Mouse (Mus musculus) MN1 (cell line): ENCODE results near the gene Prdm1.

Experiments used
- DNase-seq: peaks from one replicate; pipeline ENCODE4 v3.0.0-alpha.2; 2016; ENCODE audit warnings: low spot score

Gene Prdm1

DNA sequence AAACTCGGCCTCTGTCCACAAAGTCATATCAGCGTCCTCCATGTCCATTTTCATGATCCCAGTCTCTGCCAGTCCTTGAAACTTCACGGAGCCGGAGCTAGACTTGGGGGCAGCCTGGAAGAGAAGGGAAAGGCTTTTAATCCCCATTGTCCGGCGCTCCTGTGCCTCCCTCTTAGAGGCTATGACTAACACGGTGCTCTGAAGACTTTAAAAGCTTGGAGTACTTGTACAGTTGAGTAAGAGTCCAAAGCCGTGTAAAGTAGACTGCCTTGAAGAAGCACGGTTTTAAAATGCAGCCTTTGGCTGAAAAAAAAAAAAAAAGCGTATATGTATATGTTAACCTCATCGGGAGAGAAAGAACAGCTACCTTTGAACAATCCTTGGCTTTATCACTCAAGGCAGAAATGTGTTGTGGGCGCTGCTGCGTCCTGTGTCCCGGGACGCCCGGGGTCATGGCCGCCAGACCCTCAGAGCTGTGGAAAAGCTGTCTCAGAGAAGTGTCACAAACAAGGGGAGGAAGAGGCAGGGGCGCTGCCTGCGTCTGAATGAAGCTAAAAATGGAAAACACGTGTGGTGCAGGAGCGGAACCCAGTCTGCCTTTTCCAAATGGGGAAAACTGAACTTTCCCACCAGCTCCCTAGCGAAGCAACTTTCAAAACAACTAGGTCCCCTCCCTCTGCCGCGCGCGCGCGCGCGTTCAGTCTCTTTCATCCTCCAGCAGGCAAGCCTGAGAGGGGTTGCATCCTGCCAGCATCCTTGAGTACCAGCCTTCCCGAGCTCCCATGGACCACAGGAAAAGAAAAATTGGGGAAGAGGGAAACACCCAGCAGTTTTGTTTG, 71.3 kb downstream of the Prdm1 start:
- DNase-seq: no peak

DNA sequence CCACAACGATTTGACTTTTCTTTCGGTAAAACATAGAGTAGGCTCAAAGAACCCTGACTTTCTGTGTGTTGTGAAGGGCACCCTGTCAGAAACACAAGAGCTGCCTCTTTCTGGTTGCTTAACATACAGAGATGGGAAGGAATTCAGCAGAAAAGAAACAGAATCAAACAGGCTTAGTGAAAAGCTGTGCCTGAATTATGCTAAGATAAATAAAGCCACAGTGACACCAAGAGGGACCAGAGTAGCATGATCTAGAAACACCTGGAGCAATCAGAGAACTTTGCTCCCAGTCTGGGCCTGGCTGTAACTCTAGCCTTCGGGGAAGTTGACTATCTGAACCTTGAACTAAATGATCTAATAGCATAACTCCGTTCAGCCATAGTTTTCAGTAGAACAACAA, 73.5 kb downstream of the Prdm1 start:
- DNase-seq: no peak

GRCm38 (mm10) chr10:44454111-44454510, 74.2 kb downstream of the Prdm1 start:
- no peak for DNase-seq

DNA sequence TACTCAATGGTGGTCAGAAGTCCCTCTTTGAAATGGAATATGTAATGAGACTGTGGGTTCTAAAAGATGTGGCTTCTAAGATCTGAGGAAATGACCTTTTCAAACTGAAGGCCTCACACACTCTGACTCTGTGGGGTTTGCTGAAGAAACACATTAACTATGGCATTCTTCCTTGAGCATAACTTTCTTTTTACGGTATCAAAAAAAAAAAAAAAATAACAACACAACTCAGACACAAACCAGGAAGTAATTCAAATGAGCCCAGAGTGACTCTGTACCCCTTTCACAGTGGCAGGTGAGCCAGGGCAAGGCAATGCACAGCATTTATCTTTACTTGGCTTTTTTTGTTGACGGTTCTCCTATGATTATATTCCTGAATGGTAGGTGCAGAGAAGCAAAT, 77.5 kb downstream of the Prdm1 start:
- no peak for DNase-seq

DNA sequence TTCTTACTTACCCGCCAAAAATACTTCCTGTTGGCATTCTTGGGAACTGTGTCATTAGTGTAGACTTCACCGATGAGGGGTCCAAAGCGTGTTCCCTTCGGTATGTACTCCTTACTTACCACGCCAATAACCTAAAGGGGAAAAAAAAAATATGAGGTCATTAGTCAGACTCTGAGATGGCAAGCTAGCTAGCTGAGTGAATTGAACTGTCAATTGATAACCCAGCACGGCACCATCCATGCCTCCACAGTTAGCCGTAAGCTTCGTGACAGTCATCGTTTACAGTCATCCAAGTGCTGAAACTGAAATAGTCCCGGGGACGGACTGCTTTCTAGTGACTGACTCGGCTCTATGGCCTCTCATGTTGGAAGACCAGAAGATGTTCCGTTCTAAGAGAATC, 78.2 kb downstream of the Prdm1 start:
- DNase-seq: no peak

GRCm38 (mm10) chr10:44449666-44450065, 78.6 kb downstream of the Prdm1 start:
- DNase-seq: no peak

DNA sequence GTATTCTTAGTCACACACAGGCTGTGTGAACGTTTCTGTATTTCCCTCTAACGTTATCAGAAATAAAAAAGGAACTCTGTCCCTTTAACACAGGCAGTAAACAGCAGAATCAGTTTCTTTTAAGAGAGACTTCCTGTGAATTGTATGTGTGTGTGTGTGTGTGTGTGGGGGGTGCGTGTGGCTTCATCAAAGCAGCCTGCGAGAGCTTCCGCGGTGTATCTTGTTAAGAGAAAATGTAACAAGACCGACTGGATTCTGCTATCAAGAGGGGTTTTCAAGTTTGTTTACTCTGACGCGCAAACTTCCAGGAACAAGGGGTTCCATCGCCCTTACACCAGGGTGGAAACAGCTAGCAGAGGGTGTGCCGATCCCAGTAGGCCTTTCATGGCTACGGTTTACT, 80.1 kb downstream of the Prdm1 start:
- DNase-seq: no peak

GRCm38 (mm10) chr10:44447406-44448139, 80.7 kb downstream of the Prdm1 start:
- DNase-seq: no peak

DNA sequence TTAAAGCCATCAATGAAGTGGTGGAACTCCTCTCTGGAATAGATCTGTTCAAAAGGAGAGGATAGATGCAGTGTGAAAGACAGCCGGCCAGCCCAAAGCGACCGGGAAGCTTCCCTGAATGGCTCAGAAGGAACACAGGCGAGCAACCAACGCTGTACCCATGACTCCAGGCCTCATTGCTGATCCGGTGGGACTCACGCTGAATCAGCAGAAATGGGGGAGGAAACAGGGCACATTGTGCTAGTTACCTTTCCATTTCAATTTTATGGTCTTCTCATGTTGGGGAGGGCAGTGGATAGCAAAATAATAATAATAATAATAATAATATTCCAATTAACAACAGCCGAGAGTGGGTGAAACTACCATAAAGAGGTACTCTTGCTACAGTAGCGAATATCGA, 81.3 kb downstream of the Prdm1 start:
- no peak for DNase-seq

DNA sequence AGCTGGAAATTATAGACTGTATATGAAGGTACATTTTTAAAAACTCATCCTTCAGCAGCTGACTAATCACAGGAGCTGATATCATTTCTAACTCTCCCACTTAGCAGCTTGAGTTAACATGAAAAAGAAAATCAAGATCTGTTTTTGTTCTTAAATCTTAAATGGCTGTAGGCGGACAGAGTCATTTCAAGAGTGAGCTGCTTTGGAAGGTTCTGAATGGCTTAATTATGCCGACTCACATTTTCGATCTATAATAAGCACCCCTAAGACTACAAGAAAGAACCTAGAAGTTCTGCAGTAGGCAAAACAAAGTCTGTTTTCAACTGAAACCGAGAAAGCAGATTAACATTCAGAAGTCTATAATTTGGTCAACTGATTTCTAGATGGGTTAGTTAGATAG, 83.9 kb downstream of the Prdm1 start:
- no peak for DNase-seq

- no peak for DNase-seq
Measured at GRCm38 (mm10) chr10:44443696-44444095, 84.6 kb downstream of the Prdm1 start.

DNA sequence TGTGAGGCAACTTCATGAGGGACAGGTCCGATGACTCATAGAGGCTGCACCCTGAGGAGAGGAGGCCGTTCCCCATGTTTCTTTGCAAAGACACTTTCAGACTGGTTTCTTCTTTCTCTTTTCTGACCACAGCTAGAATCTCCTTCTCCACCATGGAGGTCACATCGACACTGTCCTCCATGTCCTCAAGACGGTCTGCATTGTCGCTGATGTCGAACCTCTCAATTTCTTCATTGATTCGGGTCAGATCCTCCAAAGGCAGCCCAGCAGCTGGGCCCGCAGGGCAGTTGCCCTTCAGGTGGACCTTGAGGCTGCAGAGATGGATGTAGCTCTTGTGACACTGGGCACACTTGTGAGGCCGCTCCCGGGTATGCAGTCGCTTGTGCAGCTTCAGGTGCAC, 88.6 kb downstream of the Prdm1 start:
- DNase-seq: no peak

- DNase-seq: no peak
Measured at GRCm38 (mm10) chr10:44437614-44438013, 90.7 kb downstream of the Prdm1 start.

DNA sequence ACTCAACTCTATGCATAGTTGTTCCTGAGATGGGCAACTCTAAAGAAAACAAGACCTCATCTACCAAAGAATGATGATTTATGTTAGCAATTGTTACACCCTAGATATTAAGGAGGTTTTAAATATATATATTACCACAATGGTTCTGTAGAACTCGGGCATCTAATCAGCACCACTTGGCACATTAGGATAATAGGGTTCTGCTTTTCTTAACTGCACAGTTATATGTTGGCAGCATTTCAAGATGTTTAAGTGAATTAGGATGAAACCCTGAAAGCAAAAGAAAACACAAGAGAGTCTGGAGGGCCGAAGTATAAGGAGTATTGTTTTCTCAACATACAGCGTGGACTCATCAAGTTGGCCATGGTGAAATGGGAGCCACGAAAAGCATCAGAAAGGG, 92.3 kb downstream of the Prdm1 start:
- DNase-seq: no peak

DNA sequence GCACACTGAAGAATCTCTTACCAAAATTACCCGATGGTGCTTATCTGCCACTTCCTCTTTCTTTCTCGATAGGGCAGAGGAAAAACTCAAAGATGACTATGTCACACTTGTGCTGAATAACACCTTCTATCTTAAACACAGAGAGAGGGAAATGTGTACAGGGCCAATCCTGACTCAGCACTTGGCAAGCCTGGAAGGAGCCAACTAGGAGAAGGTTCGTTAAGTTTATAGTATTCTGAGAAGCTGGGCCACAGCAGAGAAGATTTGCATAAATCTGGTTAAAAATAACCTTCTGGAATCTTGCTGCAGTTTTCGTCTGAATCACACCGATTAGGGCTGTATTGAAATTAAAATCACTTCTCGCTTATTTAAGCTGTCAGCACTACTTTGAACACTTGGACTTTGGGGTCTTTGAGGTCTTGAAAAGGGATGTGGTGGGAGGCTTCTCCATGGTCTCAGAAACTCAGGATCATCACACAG, 93.6 kb downstream of the Prdm1 start:
- DNase-seq: no peak

GRCm38 (mm10) chr10:44432235-44432634, 96.1 kb downstream of the Prdm1 start:
- no peak for DNase-seq

- no peak for DNase-seq
Measured at GRCm38 (mm10) chr10:44431689-44432088, 96.6 kb downstream of the Prdm1 start.

DNA sequence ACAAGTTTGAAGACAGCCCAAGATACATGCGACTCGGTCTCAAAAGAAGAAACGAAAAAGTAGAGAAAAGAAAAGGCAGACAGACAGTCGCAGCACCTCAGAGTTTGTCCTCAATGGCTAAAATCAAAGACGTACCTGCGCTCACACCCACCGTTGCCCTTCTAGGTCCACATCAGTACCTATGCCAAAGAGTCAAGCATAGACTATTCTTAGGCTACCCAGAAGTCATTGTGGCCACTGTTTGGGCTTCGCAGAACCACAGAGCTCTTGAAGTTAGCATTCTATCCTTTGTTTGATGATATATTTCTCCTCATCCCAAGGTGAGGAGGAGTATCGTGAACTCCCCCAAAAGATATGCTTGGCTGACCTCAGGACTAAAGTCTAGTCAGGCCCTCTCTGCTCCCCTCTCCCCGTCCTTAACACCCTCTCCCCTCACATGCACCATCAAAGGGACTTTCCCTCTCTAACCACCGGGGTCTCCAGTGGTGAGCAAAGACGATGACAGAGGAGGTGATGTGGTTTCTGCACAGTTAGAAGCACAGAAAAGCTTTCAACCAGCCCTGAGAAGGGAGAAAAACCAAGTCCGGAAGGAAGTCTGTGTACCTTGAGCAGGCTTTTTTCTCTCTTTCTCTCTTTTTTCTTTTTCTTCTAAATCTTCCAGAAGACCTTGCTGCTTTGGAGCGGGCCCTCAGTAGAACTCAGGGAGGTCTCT, 99.0 kb downstream of the Prdm1 start:
- no peak for DNase-seq

GRCm38 (mm10) chr10:44427891-44428361, 100.4 kb downstream of the Prdm1 start:
- no peak for DNase-seq

- no peak for DNase-seq
Measured at GRCm38 (mm10) chr10:44427426-44427825, 100.9 kb downstream of the Prdm1 start.

DNA sequence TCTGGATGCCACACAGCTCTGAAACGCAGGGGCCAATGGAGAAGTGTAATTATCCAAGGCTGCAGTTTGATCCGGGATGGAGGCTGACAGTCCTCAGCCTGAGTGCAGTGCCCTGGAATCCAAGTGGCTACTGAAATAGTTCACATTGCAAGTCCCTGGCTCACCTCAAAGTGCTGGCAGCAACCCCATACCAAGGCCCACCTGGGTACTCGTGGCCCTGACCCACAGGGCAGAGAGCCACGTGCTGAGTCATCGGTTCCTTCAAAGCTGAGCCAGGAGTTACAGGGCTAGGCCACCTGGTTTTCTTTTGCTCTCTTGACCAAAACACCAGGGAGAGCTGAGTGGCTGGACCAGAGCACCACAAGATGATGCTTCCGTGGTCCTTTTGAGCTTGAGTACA, 103.3 kb downstream of the Prdm1 start:
- no peak for DNase-seq

DNA sequence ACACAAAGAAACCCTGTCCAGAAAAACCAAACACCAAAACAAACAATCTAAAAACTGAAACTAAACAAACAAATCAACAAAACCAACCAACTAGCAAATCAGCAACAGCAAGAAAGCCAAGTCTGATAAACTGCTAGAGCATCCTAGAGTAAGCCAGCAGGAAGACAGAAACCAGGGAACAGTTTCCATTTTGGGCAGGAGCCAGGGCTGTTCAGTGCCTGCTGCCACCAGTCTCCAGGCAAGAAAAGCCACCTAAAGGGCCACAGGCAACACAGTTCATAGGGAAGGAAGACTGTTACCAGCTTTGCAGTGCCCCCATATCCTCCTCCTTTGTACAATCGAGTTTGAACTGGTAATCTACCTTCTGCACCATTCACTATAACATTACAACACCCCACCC, 106.4 kb downstream of the Prdm1 start:
- DNase-seq: no peak

- DNase-seq: no peak
Measured at GRCm38 (mm10) chr10:44420211-44420610, 108.1 kb downstream of the Prdm1 start.
